Mouse (Mus musculus) kidney, adult 10 weeks (tissue): ENCODE results near the gene Arpc1a. TPM values are rescaled to one million over a fixed set of nuclear protein-coding genes. Genes with fewer than 3 reads are reported as not detected.

Experiments
- polyA plus RNA-seq: library from polyadenylated mRNA; stranded (reverse); fragments of 350-450 nt; fragmentation: Illumina TruSeq; extraction: RNeasy Lipid Tissue Mini Kit (QIAGEN cat#74804); gene quantifications from one replicate; pipeline ENCODE4 v1.2.3, GENCODE M21; 2014; ENCODE audit warnings: low read depth, low replicate concordance

Gene Arpc1a
- polyA plus RNA-seq: 18.7 TPM

GRCm38 (mm10) chr5:145083632-145084451 is at the start of gene Arpc1a, which contains the start of gene Kpna7:
Arpc1a (plus strand) TSS chr5:145083830.
Kpna7 (minus strand) TSS chr5:145084030.

GRCm38 (mm10) chr5:145042690-145043089 is 40.9 kb upstream of the Arpc1a start, which contains the start of gene 1700018F24Rik:
1700018F24Rik (plus strand) TSS chr5:145042990.

GRCm38 (mm10) chr5:145114071-145114605 is 30.5 kb downstream of the Arpc1a start, which contains the start of gene Arpc1b:
Arpc1b (plus strand) TSS chr5:145114215.

DNA sequence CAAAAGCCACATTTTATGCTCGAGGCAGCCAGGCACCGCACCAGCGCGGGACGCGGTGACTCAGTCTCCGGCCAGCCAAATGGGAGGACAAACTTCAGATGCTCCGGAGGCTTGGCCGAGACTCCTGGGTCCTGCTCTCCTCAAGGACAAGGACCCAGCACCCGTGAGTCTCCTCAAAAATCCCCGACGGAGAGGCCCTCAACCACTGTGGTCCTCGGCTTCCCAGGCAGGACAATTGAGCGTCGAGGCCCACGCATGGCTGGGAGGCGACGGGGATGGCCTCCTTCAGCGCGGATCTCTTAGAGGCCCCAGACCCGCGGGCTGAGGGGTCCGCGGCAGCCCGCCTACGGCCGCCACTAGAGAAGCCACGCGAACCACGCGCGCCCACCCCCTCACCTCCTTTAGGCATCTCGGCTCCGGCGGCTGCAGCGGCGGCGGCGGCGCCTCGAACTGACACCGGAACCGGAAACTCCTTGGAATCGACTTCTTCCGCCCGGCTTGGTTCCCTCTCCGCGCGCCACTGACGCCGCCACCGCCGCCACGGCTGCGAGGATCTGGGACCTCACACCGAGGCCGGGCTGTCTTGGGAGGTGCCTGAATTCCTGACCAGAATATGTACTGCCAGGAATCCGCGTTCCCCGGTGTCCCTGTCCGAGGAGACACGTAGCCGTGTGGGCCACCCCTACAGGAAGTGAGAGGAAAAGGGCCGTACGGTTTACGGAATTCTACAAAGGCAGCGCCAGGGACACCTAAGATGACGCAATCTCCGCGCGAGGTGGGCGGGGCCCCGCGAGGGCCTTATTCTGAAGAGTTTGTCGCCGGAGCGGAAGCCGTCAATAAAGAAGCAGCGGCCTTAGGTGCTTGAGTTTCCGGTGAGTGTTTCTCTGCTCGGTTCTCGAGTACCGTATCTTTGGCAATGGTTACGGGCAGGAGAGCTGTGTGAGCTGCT is 56.2 kb downstream of the Arpc1a start, which contains the start of the genes Pdap1 and Bud31:
Gene Pdap1, minus strand, starts transcription at position 668 of the 949 bp plus-strand sequence.
Gene Bud31, plus strand, starts transcription at position 792 of the 949 bp plus-strand sequence.

Other genes with a start within 250 kb of the Arpc1a start
- gene Smurf1, start 118.0 kb upstream of the Arpc1a start, polyA plus RNA-seq: 4.9 TPM
- not detected for gene Gm4871, start 51.1 kb upstream of the Arpc1a start, polyA plus RNA-seq
- gene 1700018F24Rik, start 40.8 kb upstream of the Arpc1a start, polyA plus RNA-seq: not detected
- gene Kpna7, start 200 bp downstream of the Arpc1a start, polyA plus RNA-seq: not detected
- gene Arpc1b, start 30.4 kb downstream of the Arpc1a start, polyA plus RNA-seq: 11.2 TPM
- gene Pdap1, start 56.4 kb downstream of the Arpc1a start, polyA plus RNA-seq: 23.8 TPM
- 230 TPM for gene Bud31, start 56.5 kb downstream of the Arpc1a start, polyA plus RNA-seq
- gene Ptcd1, start 83.3 kb downstream of the Arpc1a start, polyA plus RNA-seq: 1.3 TPM
- 1.3 TPM for gene Cpsf4, start 83.4 kb downstream of the Arpc1a start, polyA plus RNA-seq
- 33.4 TPM for gene Atp5j2, start 108.2 kb downstream of the Arpc1a start, polyA plus RNA-seq
- gene Zkscan14, start 118.0 kb downstream of the Arpc1a start, polyA plus RNA-seq: 1.8 TPM
- 7.6 TPM for gene Zkscan5, start 120.7 kb downstream of the Arpc1a start, polyA plus RNA-seq
- 77.8 TPM for gene Zfp655, start 147.9 kb downstream of the Arpc1a start, polyA plus RNA-seq
- not detected for gene Zscan25, start 196.7 kb downstream of the Arpc1a start, polyA plus RNA-seq